Mouse (Mus musculus) urinary bladder, adult 18-20 months (tissue): ENCODE measurements around the gene Sec16a.
A peak's percentile ranks its signal among the peaks of the same experiment; 100 is the strongest.

Experiments
- DNase-seq, 2 experiments: peaks; one replicate each; pipeline ENCODE4 v3.0.0; 2022; ENCODE audit warnings: low spot score in 2 of 2, mixed read lengths in 2 of 2

The Sec16a gene

DNA sequence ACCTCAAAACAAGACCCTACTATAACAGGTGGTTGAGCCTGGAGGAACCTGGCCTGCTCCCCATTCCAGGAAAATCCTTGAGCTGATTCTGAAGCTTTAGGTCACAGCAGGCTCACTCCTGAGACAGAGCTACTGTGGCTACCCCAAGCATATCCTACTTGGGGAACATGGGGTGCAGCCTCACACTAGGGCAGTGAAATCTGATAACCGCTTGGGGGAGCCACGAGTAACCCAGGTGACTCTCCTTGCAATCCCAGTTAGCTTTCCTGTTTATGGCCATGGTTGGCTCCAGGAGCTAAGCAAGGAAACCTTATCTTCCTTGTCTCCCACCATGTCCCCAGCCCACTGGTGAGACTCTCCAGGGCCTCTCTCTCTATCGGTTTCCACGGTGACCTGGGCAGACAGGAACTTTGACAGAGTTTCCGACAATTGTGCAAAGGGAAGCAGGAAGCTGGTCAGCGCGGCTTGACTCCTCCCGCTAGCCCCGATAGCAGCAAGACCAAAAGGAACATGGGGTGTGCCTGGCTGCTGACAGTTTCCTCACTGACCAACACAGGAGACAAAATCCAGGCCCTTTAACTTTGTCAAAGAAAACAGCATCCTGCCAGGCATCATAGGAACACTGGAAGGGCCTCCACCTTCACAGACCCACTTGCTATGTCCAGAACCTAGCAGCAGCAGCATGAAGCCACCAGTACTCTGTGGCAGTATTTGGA, 29.9 kb upstream of the Sec16a start:
- DNase-seq, result no peak

DNA sequence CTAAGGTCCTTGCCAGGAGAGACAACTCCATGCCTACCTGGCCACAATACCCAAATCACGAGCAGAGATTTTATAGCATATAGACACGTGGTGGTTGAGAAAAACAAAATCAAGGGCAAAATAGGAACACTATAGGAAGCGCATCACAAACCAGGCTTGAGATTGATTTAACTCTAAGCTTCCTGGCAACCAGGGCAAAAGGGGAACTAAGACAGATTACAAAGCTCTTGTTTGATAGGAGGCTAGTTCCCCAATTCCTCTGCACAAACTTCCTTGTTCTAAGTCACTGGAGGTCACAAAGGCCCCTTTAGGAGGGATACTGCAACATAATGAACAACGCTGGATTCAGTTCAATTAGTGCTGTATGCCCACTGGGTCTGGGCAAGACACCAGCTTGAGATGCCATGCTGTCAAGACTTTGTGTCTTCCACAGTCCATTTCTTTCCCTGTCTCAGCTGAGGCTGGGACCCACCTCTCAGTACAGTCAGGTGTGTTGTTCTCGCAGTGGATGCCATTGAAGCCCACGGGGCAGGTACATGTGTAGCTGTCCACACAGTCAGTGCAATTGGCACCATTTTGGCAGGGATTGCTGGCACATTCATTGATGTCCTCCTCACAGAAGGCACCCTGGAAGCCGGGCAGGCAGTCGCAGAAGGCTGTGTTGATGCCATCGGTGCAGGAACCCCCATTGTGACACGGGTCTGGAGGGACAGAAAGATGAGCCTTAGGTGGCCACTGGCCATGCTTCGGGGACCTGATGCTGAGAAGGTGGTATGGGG, 27.5 kb upstream of the Sec16a start:
- no peak for DNase-seq

GRCm38 (mm10) chr2:26471652-26472285, 26.8 kb upstream of the Sec16a start:
- DNase-seq, result no peak

DNA sequence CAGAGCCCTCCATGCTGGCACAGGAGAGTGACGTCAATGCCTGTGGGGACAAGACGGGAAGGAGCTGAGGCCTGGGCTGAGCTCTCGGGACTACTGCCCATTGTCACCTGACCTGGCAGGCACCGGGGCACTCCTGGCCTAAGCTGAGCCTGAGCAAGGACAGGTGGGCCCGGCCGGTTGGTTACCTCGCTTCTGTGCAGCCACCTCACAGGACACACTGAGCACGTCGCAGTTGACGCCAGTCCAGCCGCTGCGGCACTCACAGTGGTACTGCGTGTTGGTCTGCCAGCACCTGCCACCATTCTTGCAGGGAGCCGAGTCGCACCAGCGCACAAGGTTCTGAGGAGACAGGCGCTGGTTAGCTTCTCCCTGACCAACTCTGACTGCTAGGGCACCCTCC, 26.0 kb upstream of the Sec16a start:
- DNase-seq, result no peak

- DNase-seq, result no peak
Measured at GRCm38 (mm10) chr2:26468376-26468775, 23.4 kb upstream of the Sec16a start.

GRCm38 (mm10) chr2:26463412-26463811, 18.4 kb upstream of the Sec16a start:
- no peak for DNase-seq

DNA sequence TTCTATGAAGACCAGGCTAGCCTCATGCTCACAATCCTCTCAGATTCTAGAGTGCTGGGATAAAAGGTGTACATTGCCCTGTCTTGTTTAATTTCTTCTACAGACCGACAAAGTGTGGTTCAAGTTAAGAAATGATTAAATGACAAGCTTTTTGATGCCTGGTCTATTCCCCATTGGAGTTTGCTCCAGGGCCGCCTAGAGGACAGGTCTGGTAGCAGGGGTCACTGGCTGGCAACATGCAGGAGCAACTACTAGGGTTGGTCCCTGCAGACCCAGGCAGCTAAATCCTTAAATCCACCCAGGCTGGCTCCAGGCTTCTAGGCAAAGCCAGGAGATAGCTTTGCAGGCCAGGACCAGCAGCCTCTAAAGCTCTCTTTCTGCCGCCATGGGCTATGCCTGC, 18.0 kb upstream of the Sec16a start:
- DNase-seq, result no peak

GRCm38 (mm10) chr2:26461667-26462066, 16.7 kb upstream of the Sec16a start:
- DNase-seq, result no peak

GRCm38 (mm10) chr2:26460837-26461236, 15.8 kb upstream of the Sec16a start:
- no peak for DNase-seq

GRCm38 (mm10) chr2:26460097-26460646, 15.2 kb upstream of the Sec16a start:
- DNase-seq, result no peak

- no peak for DNase-seq
Measured at GRCm38 (mm10) chr2:26459478-26459877, 14.5 kb upstream of the Sec16a start.

DNA sequence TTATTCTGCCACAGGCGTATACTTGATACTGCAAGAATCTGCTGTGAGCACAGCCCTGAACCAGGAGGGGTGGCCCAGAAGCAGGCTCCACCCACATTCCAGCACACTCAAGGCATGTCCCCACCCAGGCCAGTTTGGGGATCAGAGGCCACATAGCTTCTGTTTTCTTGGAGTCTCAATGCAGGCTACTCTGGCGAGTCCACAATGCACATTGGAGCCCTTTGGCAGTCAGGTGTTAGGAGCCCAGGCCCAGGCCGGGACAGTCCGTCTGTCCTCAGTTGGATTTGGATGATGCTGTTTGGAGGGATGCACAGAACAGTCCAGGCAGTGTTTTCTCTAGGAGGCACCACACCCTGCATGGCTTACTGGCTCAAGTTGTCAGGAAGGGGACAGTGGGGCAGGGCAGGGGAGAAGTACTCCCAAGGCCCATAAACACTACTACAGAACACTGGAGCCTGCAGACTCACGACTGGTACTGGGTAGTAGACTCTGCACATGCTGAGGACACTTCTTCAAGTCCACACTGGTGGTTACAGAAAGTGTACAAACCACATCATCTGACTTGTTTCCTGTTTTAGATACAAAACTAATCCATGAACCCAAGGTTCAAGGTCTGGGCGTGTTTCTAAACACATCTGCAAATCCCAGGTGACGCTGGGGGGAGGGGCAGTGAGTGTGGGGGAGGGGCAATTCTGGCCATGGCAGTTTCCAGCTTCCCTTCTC, 13.5 kb upstream of the Sec16a start:
- DNase-seq, result peak in 1 of 2 experiments; percentile 53

DNA sequence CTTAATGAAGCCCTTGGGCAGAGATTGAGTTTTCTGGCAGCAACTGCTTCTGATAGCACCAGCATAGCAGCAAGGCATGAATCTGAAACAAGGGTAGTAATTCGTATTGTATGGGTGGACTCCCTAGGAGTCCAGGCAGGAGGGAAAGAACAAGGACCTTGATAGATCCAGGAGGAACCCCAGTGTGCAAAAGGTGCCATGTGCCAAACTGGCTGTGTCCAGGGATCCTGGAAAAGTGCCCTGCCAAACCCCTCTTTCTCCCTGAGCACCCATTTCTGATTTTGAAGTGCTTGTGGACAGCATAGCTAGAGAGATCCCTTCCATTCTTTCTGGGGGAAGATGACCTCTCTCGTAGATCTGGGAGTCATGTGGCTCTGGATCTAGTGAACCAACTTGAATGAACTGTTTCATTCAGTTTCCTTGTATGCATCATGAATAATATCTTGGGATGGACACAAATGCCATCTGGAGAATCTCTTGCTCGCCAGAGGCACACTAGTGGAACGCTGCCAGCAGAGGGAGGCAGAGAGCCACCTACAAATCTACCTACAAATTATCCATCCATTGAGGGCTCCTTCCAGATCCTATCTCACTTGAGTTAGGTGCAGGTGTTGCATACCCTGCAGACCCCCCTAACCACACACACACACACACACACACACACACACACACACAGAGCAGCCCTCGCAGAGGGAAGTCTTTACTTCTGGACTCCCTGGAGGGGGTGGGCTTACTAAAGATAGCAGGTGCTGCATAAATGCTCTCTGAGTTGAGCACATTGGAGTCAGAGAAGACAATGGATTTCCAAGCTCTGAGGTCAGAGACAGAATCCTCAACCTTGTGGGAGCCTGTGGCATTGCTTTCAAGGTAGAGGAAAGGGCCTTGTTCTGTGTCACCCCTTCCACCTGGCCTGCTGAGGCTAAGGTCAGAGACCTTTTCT, 4.4 kb upstream of the Sec16a start:
- peak; percentile 50 to 69 for DNase-seq

DNA sequence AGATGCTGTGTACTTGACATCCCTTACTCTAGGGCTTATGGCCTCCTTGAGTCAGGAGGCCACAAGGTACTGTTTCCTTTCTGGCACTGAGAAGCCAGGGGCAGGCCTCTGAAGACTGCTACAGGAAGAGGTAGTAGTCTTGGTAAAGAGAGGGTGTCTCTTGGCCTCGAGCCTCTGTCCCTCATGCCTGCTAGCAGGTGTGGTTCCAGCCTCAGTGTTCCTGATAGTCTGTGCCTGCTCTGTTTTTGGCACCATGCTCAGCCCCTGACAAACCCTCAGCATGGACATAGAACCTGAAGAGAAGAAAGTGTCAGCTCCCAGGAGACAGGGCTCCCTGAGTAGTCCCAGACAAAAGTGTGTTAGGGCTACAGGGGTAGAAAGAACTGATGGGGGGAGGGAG, 2.4 kb upstream of the Sec16a start:
- DNase-seq, result no peak

GRCm38 (mm10) chr2:26446671-26447070, 1.7 kb upstream of the Sec16a start:
- no peak for DNase-seq

GRCm38 (mm10) chr2:26445666-26446445, 840 bp upstream of the Sec16a start:
- peak; percentile 92 to 96 for DNase-seq

- DNase-seq, result no peak
Measured at GRCm38 (mm10) chr2:26444368-26444767, 648 bp downstream of the Sec16a start.

GRCm38 (mm10) chr2:26443876-26444275, 1.1 kb downstream of the Sec16a start:
- DNase-seq, result no peak

DNA sequence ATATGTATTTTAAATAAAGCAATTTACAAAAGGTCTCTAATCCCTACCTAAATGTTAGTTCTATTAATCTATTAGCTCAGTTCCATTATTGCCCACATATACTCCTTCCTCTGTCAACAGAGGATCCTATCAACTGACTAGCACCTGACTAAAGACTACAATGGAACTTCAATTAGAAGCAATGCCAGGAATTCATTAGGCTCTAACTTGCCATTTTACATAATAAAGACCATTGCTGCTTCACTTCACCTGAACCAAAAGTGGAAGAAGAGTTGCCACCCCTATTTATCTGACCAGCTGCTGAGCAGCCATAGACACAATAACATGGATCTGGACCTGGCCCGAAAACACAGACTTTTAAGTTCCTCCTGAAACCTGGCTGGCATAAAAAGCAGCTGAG, 2.2 kb downstream of the Sec16a start:
- no peak for DNase-seq

DNA sequence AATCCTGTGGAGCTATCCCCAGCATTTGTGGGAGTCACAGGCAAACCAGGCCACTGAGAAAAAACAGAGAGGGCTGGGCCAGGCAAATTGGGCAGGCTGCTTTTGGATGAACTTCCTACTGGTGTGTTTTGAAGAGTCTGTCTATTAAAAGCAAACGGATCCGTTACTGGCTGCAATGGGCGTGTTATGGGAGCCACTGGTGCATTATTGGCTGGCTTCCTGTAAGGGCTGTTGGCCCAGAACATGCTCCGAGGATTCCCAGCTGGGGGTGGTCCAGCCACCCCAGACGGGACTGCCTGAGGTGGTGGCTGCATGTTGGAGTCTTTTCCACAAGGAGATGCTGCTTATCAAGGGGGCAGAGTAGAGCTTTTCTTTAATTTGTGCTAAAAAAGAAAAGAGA, 3.3 kb downstream of the Sec16a start:
- no peak for DNase-seq
